Mouse (Mus musculus): ENCODE data around the gene Cdc42ep3. TPM values are rescaled to one million over a fixed set of nuclear protein-coding genes. Genes with fewer than 3 reads are reported as not detected.

Gene Cdc42ep3
- polyA plus RNA-seq, 1 experiment, result 23.3 TPM

GRCm38 (mm10) chr17:79303238-79303637 lies 51.7 kb downstream of the Cdc42ep3 start:
- Histone ChIP-seq H3K4me3 (replicated peaks; ENCODE audit: extremely low read depth, low read depth, low read length) (no peak overlapping the region), H3K4me1 (ENCODE audit: control insufficient read depth, insufficient read depth, low read length) (no peaks in the 10 kb centered on the region)
- DNase-seq, result no peak
- no peak for TF ChIP-seq POLR2A (IDR thresholded peaks at IDR 0.05; ENCODE audit: borderline replicate concordance, extremely low read depth, low read depth, low read length)
- no peak for TF ChIP-seq CTCF (IDR thresholded peaks at IDR 0.05; ENCODE audit: insufficient read depth, low read length)
- WGBS, result 87% methylated on average over 3 of the region's 3 CpGs

- Histone ChIP-seq H3K4me3 (replicated peaks; ENCODE audit: extremely low read depth, low read depth, low read length) (no peak overlapping the region), H3K4me1 (ENCODE audit: control insufficient read depth, insufficient read depth, low read length) (no peaks in the 10 kb centered on the region)
- TF ChIP-seq POLR2A (IDR thresholded peaks at IDR 0.05; ENCODE audit: borderline replicate concordance, extremely low read depth, low read depth, low read length), result no peak
- TF ChIP-seq CTCF (IDR thresholded peaks at IDR 0.05; ENCODE audit: insufficient read depth, low read length), result no peak
- no peak for DNase-seq
- WGBS, result 77% methylated on average over 1 of the region's 1 CpGs
These were observed 55.0 kb downstream of the Cdc42ep3 start for GRCm38 (mm10) chr17:79299925-79300324.

- DNase-seq, result no peak
- H3K4me1 ChIP-seq (ENCODE audit: control insufficient read depth, insufficient read depth, low read length), result no peaks in the 10 kb centered on the region
- TF ChIP-seq POLR2A (IDR thresholded peaks at IDR 0.05; ENCODE audit: borderline replicate concordance, extremely low read depth, low read depth, low read length) (no peak), CTCF (IDR thresholded peaks at IDR 0.05; ENCODE audit: insufficient read depth, low read length) (no peak)
- H3K4me3 ChIP-seq (replicated peaks; ENCODE audit: extremely low read depth, low read depth, low read length), result no peak overlapping the region
These were observed 55.9 kb downstream of the Cdc42ep3 start for GRCm38 (mm10) chr17:79298968-79299367.

DNA sequence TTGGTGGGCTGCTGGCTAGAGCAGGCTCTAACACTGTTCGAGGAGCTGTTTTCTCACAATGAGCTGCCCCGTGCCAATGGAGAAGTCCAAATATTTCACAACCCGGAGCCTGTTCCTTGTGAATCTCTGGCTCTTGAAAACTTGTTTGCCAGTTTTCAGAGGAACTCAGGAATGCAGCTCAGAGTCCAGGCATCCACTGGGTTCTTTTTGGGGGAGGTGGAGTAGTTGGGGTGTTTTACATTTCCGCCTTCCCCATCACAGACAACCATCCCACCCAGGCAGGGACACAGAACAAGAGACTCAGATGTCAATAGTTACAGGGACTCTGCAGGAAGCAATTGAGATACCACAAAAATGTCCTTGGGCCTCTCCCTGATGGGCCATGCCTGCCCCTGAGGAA lies 59.0 kb downstream of the Cdc42ep3 start:
- WGBS, result 49% methylated on average over 4 of the region's 4 CpGs
- TF ChIP-seq CTCF (IDR thresholded peaks at IDR 0.05; ENCODE audit: insufficient read depth, low read length), result no peak
- no peak for TF ChIP-seq POLR2A (IDR thresholded peaks at IDR 0.05; ENCODE audit: borderline replicate concordance, extremely low read depth, low read depth, low read length)
- no peak overlapping the region for H3K4me3 ChIP-seq (replicated peaks; ENCODE audit: extremely low read depth, low read depth, low read length)
- H3K4me1 ChIP-seq (ENCODE audit: control insufficient read depth, insufficient read depth, low read length), result no peaks in the 10 kb centered on the region
- DNase-seq, result peak; percentile 26

DNA sequence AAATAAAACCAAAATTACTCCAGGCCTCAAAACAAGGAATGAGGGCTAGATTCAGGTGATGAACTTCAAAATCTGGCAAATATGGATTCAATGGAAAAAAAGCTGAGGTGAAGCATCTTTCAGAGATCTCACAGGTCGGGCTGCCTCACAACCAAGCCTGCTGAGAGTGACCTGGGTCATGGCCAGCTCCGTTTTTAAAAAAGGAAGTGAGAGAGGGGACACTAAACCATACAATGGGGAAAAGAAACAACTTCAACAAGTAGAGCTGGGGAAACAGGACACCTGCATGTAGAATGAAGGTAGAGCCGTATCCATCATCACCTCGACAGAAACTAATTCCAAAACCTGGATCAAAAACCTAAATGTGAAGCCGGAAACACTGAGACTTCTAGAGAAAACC lies 63.2 kb downstream of the Cdc42ep3 start:
- Histone ChIP-seq H3K4me3 (replicated peaks; ENCODE audit: extremely low read depth, low read depth, low read length) (no peak overlapping the region), H3K4me1 (ENCODE audit: control insufficient read depth, insufficient read depth, low read length) (no peaks in the 10 kb centered on the region; the same call in 1 of the 2 replicates)
- WGBS, result 63% methylated on average over 5 of the region's 5 CpGs
- DNase-seq, result no peak
- no peak for TF ChIP-seq CTCF (IDR thresholded peaks at IDR 0.05; ENCODE audit: insufficient read depth, low read length)
- no peak for TF ChIP-seq POLR2A (IDR thresholded peaks at IDR 0.05; ENCODE audit: borderline replicate concordance, extremely low read depth, low read depth, low read length)

DNA sequence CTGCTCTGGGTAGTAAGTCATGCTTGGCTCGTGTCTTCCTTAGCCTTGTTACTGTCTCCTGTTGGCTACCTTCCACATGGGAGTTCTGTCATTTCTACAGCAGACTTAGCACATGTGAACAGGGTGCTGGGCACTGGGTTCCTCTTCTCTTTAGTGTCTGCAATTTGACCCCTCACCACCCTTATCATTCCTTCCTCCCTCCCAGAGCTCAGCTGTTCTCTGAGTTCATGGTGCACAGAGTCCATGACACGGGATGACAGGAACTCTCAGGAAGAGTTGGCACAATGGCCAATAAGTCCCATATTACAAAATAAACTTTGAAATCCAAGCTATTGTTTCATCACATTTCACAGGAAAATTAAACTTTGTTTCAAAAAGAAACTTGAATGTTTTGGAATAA lies 64.2 kb downstream of the Cdc42ep3 start:
- TF ChIP-seq CTCF (IDR thresholded peaks at IDR 0.05; ENCODE audit: insufficient read depth, low read length), result no peak
- no peak for TF ChIP-seq POLR2A (IDR thresholded peaks at IDR 0.05; ENCODE audit: borderline replicate concordance, extremely low read depth, low read depth, low read length)
- 69% methylated on average over 2 of the region's 2 CpGs for WGBS
- Histone ChIP-seq H3K4me1 (ENCODE audit: control insufficient read depth, insufficient read depth, low read length) (no peaks in the 10 kb centered on the region; the same call in 1 of the 2 replicates), H3K4me3 (replicated peaks; ENCODE audit: extremely low read depth, low read depth, low read length) (no peak overlapping the region)
- DNase-seq, result no peak

DNA sequence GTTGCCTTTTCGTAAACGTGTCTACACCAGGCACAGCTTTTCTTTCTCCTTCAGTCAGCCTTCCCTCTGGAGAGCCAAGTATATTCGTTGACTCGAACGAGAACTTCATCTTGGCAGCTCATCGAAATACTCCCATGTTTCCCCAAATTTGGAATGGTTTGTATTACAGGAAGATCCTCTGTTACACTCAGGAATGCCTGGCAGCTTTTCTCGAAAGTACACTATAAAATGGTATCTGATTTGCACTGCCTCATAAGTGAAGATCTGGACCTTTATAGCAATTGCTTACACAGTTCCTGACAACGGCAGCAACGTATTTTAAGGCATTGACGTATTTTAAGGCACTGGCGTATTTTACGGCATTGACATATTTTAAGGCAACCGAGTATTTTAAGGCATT lies 67.6 kb downstream of the Cdc42ep3 start:
- no peak for DNase-seq
- TF ChIP-seq CTCF (IDR thresholded peaks at IDR 0.05; ENCODE audit: insufficient read depth, low read length), result no peak
- TF ChIP-seq POLR2A (IDR thresholded peaks at IDR 0.05; ENCODE audit: borderline replicate concordance, extremely low read depth, low read depth, low read length), result no peak
- Histone ChIP-seq H3K4me1 (ENCODE audit: control insufficient read depth, insufficient read depth, low read length) (no peaks in the 10 kb centered on the region; the same call in 1 of the 2 replicates), H3K4me3 (replicated peaks; ENCODE audit: extremely low read depth, low read depth, low read length) (no peak overlapping the region)
- WGBS, result 33% methylated on average over 13 of the region's 13 CpGs

- 65% methylated on average over 6 of the region's 6 CpGs for WGBS
- no peak for TF ChIP-seq CTCF (IDR thresholded peaks at IDR 0.05; ENCODE audit: insufficient read depth, low read length)
- TF ChIP-seq POLR2A (IDR thresholded peaks at IDR 0.05; ENCODE audit: borderline replicate concordance, extremely low read depth, low read depth, low read length), result no peak
- DNase-seq, result no peak
These were observed 69.8 kb downstream of the Cdc42ep3 start for GRCm38 (mm10) chr17:79285030-79285601.

More at GRCm38 (mm10) chr17:79285030-79285601, 69.8 kb downstream of the Cdc42ep3 start:
- H3K4me1 ChIP-seq (ENCODE audit: control insufficient read depth, insufficient read depth, low read length), result no peaks in the 10 kb centered on the region; the same call in 1 of the 2 replicates
- no peak overlapping the region for H3K4me3 ChIP-seq (replicated peaks; ENCODE audit: extremely low read depth, low read depth, low read length)
